Mouse (Mus musculus): Measurements from ENCODE around the gene Aldoc. TPM values are rescaled to one million over a fixed set of nuclear protein-coding genes. Genes with fewer than 3 reads are reported as not detected.

The Aldoc gene
- total RNA-seq, 2 experiments from 2014 or later, result 1.0 to 1.7 TPM

DNA sequence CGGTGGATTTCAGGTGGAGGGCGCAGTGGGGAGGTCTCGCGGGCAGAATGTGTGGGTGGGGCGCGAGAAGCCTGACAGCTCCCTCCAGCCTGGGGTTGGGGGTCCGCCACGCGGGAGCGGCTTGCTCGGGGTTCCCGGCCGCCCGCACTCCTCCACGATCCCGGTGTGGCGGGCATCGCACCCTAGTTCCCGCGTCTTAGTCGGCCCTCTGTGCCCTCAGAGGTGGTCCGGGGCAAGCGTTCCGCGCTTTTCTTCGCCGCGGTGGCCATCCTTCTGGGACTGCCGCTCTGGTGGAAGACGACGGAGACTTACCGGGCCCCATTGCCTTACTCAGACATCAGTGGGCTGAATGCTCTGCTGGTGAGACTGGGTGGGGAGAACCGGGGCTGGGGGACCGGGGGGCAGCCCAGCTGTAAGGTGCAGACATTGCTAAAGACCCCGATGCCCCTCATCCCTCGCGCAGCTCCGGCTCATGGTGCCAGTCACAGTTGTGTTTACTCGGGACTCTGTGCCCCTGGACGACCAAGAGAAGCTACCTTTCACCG, 5.8 kb downstream of the Aldoc start:
- no peak for ATAC-seq (ENCODE audit: poor library complexity, severe bottlenecking)

DNA sequence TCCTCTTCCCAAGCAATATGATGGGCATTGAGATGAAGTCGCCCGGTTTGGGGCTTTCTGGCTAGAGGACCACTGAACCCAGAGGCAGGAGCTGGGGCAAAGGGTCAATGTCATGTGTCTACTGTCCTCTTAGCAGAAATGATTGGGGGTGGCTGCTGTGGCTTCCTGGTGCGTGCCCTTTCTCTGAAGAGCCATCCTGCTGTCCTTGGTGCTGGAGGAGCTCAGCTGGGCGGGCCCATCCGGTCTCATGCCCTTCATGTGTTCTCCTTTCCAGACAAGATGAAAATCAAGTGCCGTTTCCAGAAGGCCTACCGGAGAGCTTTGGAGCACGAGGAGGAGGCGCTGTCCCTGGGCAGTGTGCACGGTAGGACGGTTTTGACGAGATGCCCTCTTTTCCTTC, 9.9 kb downstream of the Aldoc start:
- no peak for ATAC-seq (ENCODE audit: poor library complexity, severe bottlenecking)

DNA sequence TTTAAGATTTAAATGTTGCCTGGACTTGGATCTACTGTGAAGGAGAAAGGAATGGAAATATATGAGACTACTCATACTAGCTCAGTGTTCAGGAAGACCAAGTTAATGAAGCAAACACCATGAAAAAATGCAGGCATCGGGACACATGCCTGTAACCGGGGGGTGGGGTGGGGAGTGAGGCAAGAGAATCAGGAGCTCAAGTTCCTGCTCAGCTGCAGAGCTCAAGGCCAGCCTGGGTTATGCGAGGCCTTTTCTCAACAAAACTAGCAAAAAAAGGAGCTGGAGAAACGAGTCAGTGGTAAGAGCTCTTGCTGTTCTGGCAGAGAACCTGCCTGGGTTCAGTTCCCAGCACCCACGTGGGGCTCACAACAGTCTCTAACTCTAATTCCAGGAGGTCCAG, 11.2 kb downstream of the Aldoc start:
- ATAC-seq (ENCODE audit: poor library complexity, severe bottlenecking), result no peak

DNA sequence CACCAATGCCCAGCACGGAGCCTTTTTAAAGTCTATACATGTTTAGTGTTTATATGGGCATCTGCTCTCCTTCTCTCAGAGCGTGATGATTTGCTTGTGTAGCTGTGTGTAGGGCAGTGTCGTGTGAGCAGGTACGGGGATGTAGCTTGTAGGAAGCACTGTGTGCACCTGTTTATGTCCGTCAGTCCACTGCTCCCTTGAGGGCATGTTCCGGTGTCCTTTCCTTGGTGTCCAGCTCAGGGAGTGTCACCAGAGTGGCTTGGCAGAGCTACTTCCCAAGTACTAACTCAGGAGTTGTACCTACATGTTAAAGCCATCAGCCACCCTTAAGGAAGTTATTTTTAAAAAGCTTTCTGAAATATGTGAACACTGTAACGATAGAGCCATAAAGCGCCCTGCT, 14.3 kb downstream of the Aldoc start:
- no peak for ATAC-seq (ENCODE audit: poor library complexity, severe bottlenecking)

DNA sequence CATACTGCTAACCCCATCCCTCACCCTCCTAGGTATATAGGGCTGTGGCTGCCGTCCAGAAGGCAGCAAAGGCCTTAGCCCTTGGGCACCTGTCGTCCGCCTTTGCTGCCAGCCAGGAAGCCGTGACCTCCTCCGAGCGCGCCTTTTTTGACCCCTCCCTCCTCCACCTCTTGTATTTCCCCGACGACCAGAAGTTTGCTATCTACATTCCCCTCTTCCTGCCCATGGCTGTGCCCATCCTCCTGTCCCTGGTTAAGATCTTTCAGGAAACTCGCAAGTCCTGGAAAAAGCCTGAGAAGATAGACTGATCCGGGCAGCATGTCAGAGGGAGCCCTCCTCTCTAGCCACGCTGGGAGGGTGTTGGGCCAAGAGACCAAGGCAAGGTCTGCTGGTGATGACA, 18.9 kb downstream of the Aldoc start:
- no peak for ATAC-seq (ENCODE audit: poor library complexity, severe bottlenecking)

DNA sequence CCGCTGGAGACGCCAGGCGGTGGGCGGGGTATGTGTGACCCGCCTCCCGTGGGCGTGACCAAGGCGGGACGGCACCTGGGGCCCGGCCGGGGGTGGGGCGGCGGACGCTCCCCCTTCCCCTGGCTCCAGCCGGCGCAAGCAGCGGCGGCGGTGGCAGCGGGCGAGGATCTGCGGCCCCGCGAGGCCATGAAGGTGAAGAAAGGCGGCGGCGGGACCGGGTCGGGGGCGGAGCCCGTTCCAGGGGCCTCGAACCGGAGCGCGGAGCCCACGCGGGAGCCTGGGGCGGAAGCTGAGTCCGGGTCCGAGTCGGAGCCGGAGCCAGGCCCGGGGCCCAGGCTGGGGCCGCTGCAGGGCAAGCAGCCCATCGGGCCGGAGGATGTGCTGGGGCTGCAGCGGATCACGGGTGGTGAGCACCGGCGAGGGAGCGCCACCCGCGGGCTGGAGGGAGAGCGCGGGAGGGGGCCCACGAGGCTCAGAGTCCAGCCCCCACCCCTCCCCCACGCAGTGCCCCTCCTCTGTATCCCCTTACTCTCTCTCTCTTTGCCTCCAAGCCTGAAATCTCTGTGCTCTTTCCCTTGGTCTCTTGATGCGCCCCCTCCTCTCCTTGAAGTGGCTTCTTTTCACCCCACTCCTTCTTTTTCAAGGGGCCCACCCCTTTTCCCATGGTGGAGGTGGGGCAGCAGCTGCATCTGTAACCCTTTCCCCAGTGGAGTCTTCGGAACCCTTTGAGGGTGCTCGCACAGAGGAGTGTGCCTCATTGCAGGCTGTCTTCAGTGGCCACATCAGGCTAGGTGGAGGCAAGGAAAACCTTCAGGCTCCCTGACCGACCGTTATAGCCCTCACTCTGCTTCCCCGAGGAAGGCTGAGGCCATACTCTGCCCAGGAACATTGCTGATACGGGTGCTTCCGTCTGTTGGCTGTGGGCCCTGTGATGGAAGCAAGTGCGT, 20.9 kb downstream of the Aldoc start, which contains the start of gene Unc119:
Gene Unc119, plus strand, starts transcription at position 102 of the 947 bp plus-strand sequence.
- peak; percentile 68 for ATAC-seq (ENCODE audit: poor library complexity, severe bottlenecking)

DNA sequence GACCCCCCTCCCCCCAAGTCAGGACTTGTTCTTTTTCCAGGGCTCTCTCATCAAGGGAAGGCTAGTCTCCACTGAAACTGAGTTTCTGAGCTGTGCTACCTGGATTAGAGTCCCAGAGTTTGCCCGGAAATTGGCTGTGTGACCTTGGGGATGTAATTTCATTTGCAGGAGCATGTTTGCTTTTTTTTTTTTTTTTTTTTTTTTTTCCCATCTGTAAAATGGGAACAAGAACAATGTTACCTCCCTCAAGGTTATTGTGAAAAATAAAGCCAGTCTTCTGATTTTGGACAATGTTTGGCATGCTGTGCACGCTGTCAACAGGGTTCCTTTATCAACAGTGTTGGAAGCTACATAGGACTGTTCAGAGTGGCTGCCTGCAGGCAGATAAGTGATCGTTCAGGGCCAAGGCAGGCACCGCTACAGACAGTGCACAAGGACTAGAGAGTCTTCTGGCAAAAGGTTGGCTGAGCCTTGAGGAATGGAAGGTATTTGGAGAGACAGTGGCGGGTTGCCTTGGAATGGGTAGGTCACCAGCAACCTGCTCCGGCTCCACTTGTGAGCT, 21.6 kb downstream of the Aldoc start:
- ATAC-seq (ENCODE audit: poor library complexity, severe bottlenecking), result no peak

DNA sequence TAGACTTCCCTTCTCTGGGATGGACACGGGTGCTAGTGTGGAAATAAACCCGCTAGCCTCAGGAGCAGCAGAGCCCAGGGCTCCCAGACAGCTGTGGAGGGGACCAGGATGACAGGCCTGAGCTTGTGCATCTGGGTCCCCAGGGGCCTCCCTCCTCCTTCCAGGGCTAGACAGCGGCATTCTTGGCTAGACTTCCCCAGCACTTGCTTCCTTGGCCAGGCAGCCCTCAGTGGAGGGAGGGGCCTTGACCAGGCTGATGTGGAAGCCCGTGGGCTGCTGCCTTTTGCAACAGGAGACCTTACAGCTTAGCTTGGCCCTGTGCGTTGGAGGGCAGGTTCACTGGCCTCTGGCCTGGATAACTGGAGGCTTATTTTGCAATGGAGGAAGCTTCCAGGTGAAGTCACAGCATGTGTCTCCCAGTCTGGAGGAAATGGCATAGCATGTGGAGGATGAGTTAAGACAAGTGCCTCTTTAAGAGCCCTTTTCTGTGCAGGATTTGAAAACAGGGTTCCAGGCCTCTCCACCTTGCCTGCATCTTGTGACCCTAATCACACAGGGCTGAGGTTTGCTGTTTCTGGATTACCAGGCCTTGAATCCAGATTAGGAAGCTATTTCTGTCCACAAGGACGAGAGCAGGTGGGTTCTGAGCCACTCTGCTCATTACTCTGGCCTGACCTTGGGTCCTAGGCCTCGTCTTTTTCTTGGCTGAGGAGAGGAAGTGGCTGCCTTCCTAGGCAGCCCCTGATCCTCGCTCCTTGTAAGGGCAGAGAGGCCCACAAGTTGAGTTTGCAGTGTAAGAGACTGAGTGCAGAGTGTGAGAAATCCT, 22.3 kb downstream of the Aldoc start:
- no peak for ATAC-seq (ENCODE audit: poor library complexity, severe bottlenecking)

DNA sequence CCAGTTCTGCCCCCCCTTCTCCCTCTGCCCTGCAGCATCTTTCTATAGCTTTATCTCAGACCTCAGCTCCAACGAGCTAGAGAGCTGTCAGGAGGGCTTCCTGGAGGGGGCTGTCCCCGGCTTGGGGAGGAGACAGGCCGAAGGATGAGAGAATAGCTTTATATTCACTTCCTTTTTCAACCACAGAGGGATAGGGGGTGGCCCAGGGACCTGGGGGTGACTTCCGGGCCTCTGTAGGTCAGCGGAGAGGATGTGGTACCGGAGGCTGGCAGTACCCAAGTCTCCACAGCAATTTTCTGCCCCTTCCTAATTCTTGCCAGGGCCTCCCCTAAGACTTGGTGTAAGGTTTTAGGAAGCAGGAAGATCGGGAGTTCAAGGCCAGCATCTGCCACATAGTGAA, 23.0 kb downstream of the Aldoc start:
- ATAC-seq (ENCODE audit: poor library complexity, severe bottlenecking), result peak; percentile 59

DNA sequence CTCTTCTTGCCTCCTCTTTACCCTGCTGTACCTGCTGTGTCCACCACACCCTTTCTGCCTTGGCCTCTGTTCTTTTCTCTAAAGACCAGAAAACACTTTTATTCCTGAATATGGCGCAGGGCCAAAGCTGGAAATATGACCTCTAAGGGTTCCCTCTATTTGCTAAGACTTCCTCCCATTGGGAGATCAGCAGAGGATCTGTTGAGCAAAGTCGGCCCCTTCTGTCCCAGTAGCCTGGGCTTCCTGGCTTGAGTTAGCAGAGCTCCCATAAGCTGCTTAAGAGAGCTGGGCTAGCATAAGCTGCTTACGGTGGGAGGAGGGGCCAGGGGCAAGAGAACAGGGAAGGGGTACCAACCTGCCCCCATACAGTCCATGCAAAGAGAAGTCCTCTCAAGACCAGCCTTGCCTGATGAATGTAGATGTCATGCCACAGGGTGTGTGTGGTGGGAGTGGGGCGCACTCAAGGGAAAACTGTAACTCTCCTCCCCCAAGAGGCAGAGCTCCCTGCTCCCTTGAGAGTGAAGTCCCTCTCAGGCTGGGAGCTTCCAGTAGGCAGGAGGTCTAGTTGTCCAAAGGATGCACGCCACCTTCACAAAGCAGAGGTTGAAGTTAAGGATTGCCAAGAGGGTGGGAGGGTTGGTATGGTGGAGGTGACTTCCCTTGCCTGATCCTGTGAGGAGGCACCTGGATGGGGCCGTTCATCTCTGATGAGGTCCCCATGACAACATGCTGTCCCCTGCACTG, 23.7 kb downstream of the Aldoc start:
- ATAC-seq (ENCODE audit: poor library complexity, severe bottlenecking), result no peak

DNA sequence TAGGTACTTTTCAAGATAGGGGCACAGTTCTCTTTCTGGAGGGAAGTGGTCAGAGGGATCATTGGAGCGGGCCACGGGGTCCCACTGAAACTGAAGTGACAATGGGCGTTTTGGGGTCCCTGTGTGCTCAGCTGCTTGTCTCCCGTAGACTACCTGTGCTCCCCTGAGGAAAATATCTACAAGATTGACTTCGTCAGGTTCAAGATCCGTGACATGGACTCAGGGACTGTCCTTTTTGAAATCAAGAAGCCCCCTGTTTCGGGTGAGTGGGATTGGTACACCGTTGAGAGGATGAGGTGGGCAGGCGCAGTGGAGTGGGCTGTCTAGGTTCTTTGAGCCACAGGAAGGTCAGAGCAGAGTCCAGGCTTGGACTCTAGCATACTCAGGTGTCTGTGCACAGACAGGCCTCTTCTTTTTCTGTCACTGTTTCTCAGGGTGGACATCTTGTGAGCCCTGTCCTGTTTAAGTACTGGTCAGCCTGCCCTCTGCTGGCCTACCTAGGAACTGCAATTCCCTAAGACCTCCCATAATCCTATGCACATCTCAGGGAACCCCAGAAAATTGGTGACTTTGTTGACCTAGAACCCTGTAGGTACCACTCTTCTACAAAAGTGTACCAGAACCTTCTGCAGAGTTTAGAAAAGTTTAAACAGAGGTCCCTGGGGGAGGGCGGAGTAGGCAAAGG, 24.4 kb downstream of the Aldoc start:
- ATAC-seq (ENCODE audit: poor library complexity, severe bottlenecking), result peak; percentile 20; the same call in 1 of the 2 replicates

DNA sequence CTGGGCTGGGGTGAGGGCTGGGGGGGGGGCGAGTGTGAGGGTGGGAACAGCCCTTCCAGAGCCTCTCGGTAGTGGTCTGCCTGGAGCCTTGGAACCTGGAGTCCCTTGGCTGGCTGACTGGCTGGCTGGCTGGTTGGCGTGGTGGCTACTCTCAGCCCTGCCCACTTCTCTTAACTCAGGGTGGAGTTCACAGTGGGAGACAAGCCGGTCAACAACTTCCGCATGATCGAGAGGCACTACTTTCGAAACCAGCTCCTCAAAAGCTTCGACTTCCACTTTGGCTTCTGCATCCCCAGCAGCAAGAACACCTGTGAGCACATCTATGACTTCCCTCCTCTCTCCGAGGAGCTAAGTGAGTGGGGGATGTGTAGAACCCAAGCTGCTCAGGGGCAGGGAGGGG, 25.1 kb downstream of the Aldoc start:
- peak; percentile 53 for ATAC-seq (ENCODE audit: poor library complexity, severe bottlenecking)

DNA sequence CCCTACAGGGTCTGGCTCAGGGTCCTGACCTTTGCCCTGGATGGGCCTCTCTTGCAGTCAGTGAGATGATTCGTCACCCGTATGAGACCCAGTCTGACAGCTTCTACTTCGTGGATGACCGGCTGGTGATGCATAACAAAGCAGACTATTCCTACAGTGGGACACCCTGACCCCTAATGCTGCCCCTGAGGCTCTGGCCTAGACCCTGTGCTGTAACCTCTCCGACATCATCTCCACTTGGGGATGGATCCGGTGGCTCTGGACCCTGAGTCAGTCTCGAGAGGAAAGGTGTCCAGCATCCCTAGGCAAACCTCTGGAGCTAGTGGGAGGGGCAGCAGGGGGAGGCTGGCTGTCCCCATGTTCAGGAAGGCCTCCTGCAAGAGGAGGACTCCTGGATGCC, 25.7 kb downstream of the Aldoc start:
- no peak for ATAC-seq (ENCODE audit: poor library complexity, severe bottlenecking)

DNA sequence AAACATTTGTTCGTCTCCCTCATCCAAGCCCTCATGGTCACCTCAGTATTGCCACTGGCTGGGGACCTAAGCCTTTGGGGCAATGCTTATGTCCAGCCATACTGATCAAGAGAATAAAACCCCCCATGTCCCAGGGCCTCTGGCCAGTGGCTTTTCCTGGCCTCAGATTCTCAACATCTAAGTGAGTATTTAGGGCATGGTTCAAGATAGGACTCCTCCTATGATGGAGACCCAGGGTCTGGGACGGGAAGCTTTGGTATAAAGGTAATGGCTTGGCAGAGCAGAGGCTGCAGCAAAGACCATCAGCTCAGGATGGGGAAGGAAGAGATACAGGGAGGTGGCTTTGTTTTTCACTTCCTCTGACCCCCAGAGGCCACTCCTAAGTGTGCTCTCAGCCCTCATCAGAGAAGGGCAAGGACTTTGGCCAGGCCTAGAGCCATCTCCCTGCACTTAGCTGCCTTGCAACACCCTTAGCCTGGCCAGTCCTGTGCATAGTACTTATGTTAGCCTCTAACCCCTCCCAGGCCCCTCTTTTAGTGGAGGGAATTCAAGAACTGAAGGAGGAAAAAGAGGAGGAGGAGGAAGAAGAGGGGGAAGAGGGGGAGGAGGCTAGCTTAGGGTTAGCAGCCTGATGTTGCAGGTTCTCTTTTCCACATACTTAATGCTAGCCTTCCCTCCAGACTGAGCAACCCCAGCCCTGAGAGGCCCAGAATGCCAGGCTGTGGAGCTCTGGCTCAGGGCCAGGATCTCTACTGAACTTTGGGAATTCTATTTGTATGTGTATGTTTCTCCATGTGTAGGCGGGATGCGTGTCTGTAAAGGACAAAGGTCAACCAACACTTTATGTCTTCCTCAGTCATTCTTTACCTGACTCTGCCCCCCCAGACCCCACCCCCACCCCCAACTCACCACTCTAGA, 26.9 kb downstream of the Aldoc start:
- peak; percentile 38 for ATAC-seq (ENCODE audit: poor library complexity, severe bottlenecking)

DNA sequence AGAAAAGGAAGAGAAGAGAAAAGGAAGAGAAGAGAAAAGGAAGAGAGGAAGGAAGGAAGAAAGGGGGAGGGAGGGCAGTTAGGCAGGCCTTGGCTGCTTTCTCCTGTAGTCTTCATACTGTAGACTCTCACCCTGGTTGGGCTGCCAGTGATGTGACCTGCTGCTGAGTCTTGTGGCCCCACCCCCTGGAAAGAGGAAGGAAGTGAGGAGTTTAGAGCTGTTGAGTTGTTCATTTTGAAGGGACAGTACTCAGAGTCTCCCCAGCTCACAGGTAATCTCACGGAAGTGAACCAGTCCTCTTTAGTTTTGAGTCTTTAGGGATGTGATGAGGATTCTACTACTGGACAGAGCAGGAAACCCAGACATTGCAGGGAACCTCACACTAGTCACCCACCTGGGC, 30.3 kb downstream of the Aldoc start:
- ATAC-seq (ENCODE audit: poor library complexity, severe bottlenecking), result peak; percentile 83

DNA sequence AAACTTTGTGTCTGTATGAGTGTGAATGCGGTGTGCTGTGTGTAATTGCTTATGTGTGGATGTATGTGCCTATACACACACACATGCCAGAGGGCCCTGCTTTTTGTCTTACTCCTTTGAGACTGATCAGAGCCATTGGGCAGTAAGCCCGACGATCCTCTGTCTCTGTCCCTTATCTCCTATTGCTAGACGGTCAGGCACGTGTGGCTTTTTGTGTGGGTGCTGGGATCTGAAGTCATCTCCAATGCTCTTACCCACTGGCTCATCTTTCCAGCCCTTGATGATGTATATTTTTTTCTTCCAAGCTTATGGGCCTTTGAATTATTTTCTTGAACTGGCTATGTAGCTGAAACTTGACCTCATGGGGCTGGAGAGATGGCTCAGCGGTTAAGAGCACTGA, 32.1 kb downstream of the Aldoc start:
- no peak for ATAC-seq (ENCODE audit: poor library complexity, severe bottlenecking)

DNA sequence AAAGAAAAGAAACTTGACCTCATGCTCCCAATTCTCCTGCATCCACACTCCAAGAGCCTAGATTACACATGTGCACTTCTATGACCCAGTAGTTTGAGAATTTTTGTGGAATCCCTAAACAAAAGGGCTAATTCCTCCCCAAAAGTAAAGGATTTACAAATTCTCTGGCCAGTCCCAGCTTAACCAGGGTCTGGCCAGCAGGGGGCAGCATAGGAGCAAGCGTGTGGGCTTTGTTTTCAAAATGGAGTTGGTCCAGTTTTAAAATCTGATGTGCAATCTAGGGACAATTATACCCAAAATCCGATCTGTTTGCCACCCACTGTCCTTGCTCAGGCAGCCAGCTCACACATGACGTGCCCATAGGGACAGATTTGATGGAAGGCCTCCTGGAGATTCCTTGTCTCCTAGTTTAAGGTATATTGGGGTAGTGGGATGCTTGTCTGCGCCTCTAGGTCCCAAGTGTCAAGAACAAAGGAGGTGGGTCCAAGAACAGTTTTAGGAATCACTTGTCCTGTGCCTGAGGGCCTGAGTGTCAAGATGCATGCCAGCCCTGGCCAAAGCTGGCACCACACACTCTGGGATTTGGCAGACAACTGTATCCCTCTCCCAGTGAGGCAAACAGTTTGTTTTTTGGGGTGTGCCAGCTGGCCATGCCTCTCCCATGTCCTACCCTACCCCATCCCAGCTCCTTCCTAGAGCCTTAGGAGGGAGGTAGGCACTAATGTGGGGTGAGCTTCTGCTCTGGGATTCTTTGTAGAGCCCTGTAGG, 32.9 kb downstream of the Aldoc start:
- ATAC-seq (ENCODE audit: poor library complexity, severe bottlenecking), result peak; percentile 25; the same call in 1 of the 2 replicates
